Mouse (Mus musculus) embryonic fibroblast, embryonic 13.5 days (primary cell): ENCODE data around the gene Synrg. TPM values are rescaled to one million over a fixed set of nuclear protein-coding genes. Genes with fewer than 3 reads are reported as not detected.

Experiments used
- H3K27ac ChIP-seq: 2 replicates; pipeline ENCODE4 v1.5.1; 2012; ENCODE audit warnings: low read length, control low read depth, inconsistent platforms; ENCODE audit not compliant: insufficient read depth
- H3K4me1 ChIP-seq: 2 replicates; pipeline ENCODE4 v1.6.1; 2011; ENCODE audit warnings: low read length; ENCODE audit not compliant: control insufficient read depth, insufficient read depth
- H3K4me3 ChIP-seq: 2 replicates; pipeline ENCODE4 v1.5.1; 2011; ENCODE audit warnings: mild to moderate bottlenecking, control low read depth, low read length; ENCODE audit not compliant: insufficient read depth
- CTCF ChIP-seq: IDR thresholded peaks from 2 replicates; pipeline ENCODE4 v1.5.1; 2011; ENCODE audit warnings: mild to moderate bottlenecking, control low read depth, low read length, moderate library complexity, borderline replicate concordance; ENCODE audit not compliant: insufficient read depth
- POLR2A ChIP-seq: IDR thresholded peaks from 2 replicates; pipeline ENCODE4 v1.6.1; 2011; ENCODE audit warnings: low read depth, mild to moderate bottlenecking, control low read depth, low read length, moderate library complexity
- polyA plus RNA-seq: library from polyadenylated mRNA; stranded (reverse); fragments of >200 nt; gene quantifications from 2 replicates; pipeline ENCODE4 v1.2.4, GENCODE M21; 2011; ENCODE audit warnings: low read depth; ENCODE audit not compliant: missing spikeins, insufficient read length

Synrg gene
- 16.8 and 23.8 TPM in 2 replicates for polyA plus RNA-seq

DNA sequence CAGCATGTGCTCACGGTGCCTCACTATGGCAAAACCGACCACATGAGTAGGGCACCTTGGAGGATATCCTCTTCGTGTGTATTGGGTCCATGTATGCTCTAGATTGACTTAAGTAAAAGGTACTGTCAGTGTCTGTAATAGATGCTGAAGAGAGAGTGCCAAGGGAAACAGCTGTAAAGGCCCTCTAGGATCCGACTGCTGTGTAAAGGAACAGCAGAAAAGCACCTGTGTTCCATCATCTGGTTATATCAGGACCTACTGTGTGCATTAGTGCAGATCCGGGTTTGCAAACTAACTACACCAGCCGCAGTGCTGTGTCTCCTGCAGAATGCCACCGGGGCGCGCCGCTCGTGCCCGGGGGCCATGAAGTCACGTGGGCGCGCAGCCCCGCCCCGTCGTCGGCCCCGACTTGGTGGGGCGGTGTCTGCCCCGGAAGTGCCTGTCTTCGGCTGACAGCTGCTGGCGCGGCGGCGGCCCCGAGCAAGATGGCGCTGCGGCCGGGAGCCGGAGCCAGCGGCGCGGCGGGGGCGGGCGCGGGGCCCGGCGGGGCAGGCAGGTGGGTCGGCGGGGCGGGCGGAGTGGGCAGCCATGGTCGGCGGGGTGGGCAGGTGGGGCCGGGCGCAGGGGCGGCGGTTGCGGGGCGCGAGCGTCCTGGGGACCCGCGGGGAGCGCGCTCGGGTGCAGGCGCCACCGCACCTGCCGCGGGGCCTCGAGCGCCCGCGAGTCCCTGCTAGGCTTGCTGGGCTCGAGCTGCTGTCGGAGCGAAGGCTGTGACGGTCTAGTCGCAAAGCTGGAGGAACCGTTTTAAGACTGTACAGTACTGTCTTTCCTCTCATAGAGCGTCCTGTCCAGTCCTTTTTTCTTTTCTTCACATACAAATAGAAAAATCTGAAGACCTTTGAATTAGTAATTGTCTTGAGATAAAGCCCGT lies at the start of gene Synrg:
TSS of gene Synrg (plus strand) at position 438 of the 931 bp plus-strand sequence.
- Histone ChIP-seq H3K27ac (no peak within 1 kb of the TSS), H3K4me3 (peak within 1 kb of the TSS; percentile 89), H3K4me1 (peaks cover 2% of the 10 kb centered on the region; the same call in 1 of the 2 replicates)
- TF ChIP-seq CTCF (no peak), POLR2A (peak; percentile 67)

GRCm38 (mm10) chr11:83914501-83914900 lies 49.7 kb upstream of the Synrg start:
- no peak for TF ChIP-seq CTCF
- TF ChIP-seq POLR2A, result no peak
- Histone ChIP-seq H3K27ac (no peak overlapping the region), H3K4me3 (no peak overlapping the region), H3K4me1 (no peaks in the 10 kb centered on the region)

GRCm38 (mm10) chr11:83922600-83922999 lies 41.6 kb upstream of the Synrg start:
- Histone ChIP-seq H3K27ac (no peak overlapping the region), H3K4me1 (peaks cover 2% of the 10 kb centered on the region; the same call in 1 of the 2 replicates), H3K4me3 (no peak overlapping the region)
- TF ChIP-seq POLR2A (no peak), CTCF (no peak)

- Histone ChIP-seq H3K4me1 (no peaks in the 10 kb centered on the region), H3K27ac (no peak overlapping the region), H3K4me3 (no peak overlapping the region)
- no peak for TF ChIP-seq POLR2A
- peak; percentile 77; the same call in 1 of the 2 replicates for TF ChIP-seq CTCF
Observed at GRCm38 (mm10) chr11:83927097-83927496, 37.1 kb upstream of the Synrg start.

DNA sequence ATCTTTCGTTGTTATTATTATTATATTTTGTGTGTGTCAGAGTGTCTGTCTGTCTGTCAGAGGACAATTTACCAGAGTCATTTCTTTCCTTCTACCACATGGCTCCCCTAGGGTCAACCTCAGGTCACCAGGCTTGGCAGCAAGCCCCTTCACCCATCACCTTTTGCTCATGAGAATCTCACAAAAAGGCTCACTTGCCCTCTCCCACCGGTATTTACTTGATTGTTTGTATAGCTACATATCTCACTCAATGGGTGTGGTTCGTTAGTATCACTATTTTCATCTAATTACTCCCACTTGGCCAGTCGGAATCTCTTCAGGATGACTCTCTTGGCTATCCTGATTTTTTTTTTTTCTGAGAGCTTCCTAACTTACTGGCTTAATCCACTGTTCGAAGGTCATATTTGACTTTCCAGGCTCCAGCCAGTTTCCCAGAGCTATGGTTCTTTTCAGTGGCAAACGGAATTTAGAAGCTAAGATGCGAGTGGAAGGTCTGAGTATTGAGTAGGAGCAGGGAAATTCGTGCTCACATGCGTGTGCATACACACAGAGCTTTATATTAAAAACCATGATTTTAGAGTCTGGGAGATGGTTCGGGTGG lies 31.6 kb upstream of the Synrg start:
- H3K4me1 ChIP-seq, result no peaks in the 10 kb centered on the region
- TF ChIP-seq POLR2A, result no peak
- no peak for TF ChIP-seq CTCF
- H3K4me3 ChIP-seq, result no peak overlapping the region
- no peak overlapping the region for H3K27ac ChIP-seq

GRCm38 (mm10) chr11:83933376-83933775 lies 30.9 kb upstream of the Synrg start:
- no peak for TF ChIP-seq CTCF
- no peak for TF ChIP-seq POLR2A
- H3K27ac ChIP-seq, result no peak overlapping the region
- H3K4me3 ChIP-seq, result no peak overlapping the region
- peaks cover under 1% of the 10 kb centered on the region; the same call in 1 of the 2 replicates for H3K4me1 ChIP-seq

- no peak for TF ChIP-seq POLR2A
- peak; percentile 96 for TF ChIP-seq CTCF
- Histone ChIP-seq H3K27ac (no peak overlapping the region), H3K4me1 (peaks cover 6% of the 10 kb centered on the region), H3K4me3 (no peak overlapping the region)
Observed at GRCm38 (mm10) chr11:83935986-83936665, 28.1 kb upstream of the Synrg start.

GRCm38 (mm10) chr11:83938556-83938955 lies 25.7 kb upstream of the Synrg start:
- Histone ChIP-seq H3K4me1 (peaks cover 6% of the 10 kb centered on the region), H3K27ac (no peak overlapping the region), H3K4me3 (no peak overlapping the region)
- TF ChIP-seq POLR2A, result no peak
- no peak for TF ChIP-seq CTCF

GRCm38 (mm10) chr11:83941950-83942840 lies 22.0 kb upstream of the Synrg start, which contains the start of gene Ddx52:
TSS of gene Ddx52 (plus strand) at chr11:83942062.
- peaks cover 6% of the 10 kb centered on the region for H3K4me1 ChIP-seq
- peak within 1 kb of the TSS; percentile 93 for H3K4me3 ChIP-seq
- TF ChIP-seq POLR2A, result peak; percentile 88
- TF ChIP-seq CTCF, result no peak
- H3K27ac ChIP-seq, result peak within 1 kb of the TSS; percentile 43; the same call in 1 of the 2 replicates
